Mouse (Mus musculus) liver, embryonic 15.5 days (tissue): ENCODE results near the gene Tmed8. TPM values are rescaled to one million over a fixed set of nuclear protein-coding genes. Genes with fewer than 3 reads are reported as not detected.

Source experiments
- ATAC-seq: fragments of 200-750 bp; cut with Nextera tagmentation; 2 replicates; pipeline ENCODE4 v1.8.0; 2017; ENCODE audit warnings: moderate number of reproducible peaks, mild to moderate bottlenecking, moderate library complexity; ENCODE audit not compliant: insufficient read depth
- H3K27ac ChIP-seq: fragments of 300-500 bp; sonication (generic); replicated peaks from 2 replicates; pipeline ENCODE4 v1.5.1; 2015; ENCODE audit warnings: mild to moderate bottlenecking, inconsistent platforms
- H3K27me3 ChIP-seq: fragments of 300-500 bp; sonication (generic); 2 replicates; pipeline ENCODE4 v1.6.1; 2015; ENCODE audit warnings: mild to moderate bottlenecking, inconsistent platforms
- H3K36me3 ChIP-seq: fragments of 300-500 bp; sonication (generic); replicated peaks from 2 replicates; pipeline ENCODE4 v1.6.1; 2015; ENCODE audit warnings: moderate library complexity, mild to moderate bottlenecking, inconsistent platforms
- H3K4me1 ChIP-seq: fragments of 300-500 bp; sonication (generic); replicated peaks from 2 replicates; pipeline ENCODE4 v1.6.1; 2015; ENCODE audit warnings: inconsistent platforms
- H3K4me2 ChIP-seq: fragments of 300-500 bp; sonication (generic); 2 replicates; pipeline ENCODE4 v1.6.1; 2015; ENCODE audit warnings: moderate library complexity, mild to moderate bottlenecking, inconsistent platforms
- H3K4me3 ChIP-seq: fragments of 300-500 bp; sonication (generic); replicated peaks from 2 replicates; pipeline ENCODE4 v1.5.1; 2015; ENCODE audit warnings: mild to moderate bottlenecking, inconsistent platforms
- H3K9ac ChIP-seq: fragments of 300-500 bp; sonication (generic); 2 replicates; pipeline ENCODE4 v1.6.1; 2015; ENCODE audit warnings: moderate library complexity, mild to moderate bottlenecking, inconsistent platforms
- H3K9me3 ChIP-seq: fragments of 300-500 bp; sonication (generic); replicated peaks from 2 replicates; pipeline ENCODE4 v1.6.1; 2016; ENCODE audit warnings: inconsistent platforms
- WGBS: fragments of 180-500 bp; shearing (Covaris S2); methylation state at CpG from one replicate; pipeline ENCODE4 v1.1.7; 2015; ENCODE audit warnings: mixed read lengths; ENCODE audit not compliant: insufficient replicate concordance; 5-methylcytosine and 5-hydroxymethylcytosine counted together
- polyA plus RNA-seq: library from polyadenylated mRNA; unstranded; fragments of >200 nt; fragmentation: Nextera tagmentation; extraction: Ambion mirVana; gene quantifications from 2 replicates; pipeline ENCODE4 v1.2.1, GENCODE M21; 2015

Gene Tmed8
- polyA plus RNA-seq, 1 experiment from 2014 or later = 0.40 TPM

DNA sequence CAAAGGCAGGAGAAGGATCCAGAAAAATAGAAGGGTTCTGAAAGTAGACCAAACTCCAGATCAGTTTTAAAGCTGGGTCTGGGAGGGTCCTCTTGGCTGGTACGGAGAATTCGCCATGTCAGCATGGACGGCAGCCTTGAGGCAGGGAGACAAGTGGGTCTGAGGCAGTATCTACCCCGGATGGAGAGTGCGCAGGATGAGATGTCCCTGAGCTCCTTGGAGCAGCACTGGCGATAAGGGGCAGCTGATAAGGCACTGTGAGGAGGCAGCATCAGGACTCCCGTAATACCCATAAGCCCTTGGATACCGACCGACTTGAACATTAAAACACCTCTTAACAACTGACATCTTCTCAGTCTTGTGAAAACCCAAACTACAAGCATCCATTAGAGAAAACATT, 67.5 kb downstream of the Tmed8 start:
- Histone ChIP-seq H3K27me3 (no peaks in the 10 kb centered on the region), H3K9ac (no peak overlapping the region), H3K4me1 (peaks cover 7% of the 10 kb centered on the region; the same call in 1 of the 2 replicates), H3K36me3 (peaks cover 8% of the 10 kb centered on the region; the same call in 1 of the 2 replicates), H3K4me3 (no peak overlapping the region), H3K27ac (no peak overlapping the region), H3K9me3 (no peaks in the 10 kb centered on the region), H3K4me2 (no peak overlapping the region)
- peak; percentile 47; the same call in 1 of the 2 replicates for ATAC-seq
- WGBS = 46% methylated on average over 9 of the region's 9 CpGs

DNA sequence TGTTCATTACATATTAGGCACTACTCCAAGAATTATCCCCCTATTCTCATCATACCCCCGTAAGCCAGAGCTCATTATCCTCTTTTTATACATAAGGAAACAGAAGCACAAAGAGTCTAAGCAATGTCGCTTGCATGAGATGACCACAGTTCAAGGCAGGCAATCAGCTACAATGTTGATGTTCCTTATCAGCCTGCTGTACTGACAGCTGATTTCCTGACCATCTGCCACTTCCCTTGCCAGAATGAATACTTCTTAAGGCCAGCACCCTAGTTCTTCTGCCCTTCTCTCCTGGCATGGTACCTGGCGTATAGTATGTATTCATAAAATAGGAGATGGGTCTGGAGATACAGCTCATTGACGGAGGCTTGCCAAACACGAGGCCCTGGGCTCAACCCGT, 68.0 kb downstream of the Tmed8 start:
- Histone ChIP-seq H3K4me2 (no peak overlapping the region), H3K9ac (no peak overlapping the region), H3K4me3 (no peak overlapping the region), H3K27ac (no peak overlapping the region), H3K27me3 (no peaks in the 10 kb centered on the region), H3K36me3 (0 out of 2 replicates have a peak, but pooled peaks cover 3% of the 10 kb centered on the region), H3K9me3 (no peaks in the 10 kb centered on the region), H3K4me1 (peaks cover 7% of the 10 kb centered on the region; the same call in 1 of the 2 replicates)
- ATAC-seq = no peak
- 44% methylated on average over 6 of the region's 6 CpGs for WGBS

DNA sequence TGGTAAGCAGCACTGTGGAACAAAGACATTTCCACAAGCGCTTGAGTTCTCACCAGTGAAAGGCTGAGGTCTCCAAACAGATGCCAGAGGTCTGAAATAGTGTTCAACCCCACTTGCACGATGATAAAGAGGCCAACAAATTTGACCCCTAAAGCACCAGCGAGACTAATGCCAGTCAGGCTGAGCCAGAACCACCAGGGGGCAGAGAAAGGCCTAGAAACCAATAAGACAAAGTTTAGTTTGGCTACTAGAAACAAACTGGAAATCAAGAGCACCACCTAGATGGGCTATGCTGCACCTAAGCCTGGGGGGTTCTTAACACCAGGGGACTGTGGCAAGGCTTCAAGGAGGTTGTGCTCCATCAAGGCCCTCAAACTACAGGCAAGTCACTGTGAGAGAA, 68.6 kb downstream of the Tmed8 start:
- no peaks in the 10 kb centered on the region for H3K27me3 ChIP-seq
- H3K9ac ChIP-seq = no peak overlapping the region
- no peak overlapping the region for H3K4me2 ChIP-seq
- WGBS = 56% methylated on average over 3 of the region's 3 CpGs
- ATAC-seq = no peak
- H3K4me1 ChIP-seq = peaks cover 7% of the 10 kb centered on the region; the same call in 1 of the 2 replicates
- H3K36me3 ChIP-seq = no peaks in the 10 kb centered on the region
- H3K9me3 ChIP-seq = no peaks in the 10 kb centered on the region
- H3K4me3 ChIP-seq = no peak overlapping the region
- no peak overlapping the region for H3K27ac ChIP-seq

DNA sequence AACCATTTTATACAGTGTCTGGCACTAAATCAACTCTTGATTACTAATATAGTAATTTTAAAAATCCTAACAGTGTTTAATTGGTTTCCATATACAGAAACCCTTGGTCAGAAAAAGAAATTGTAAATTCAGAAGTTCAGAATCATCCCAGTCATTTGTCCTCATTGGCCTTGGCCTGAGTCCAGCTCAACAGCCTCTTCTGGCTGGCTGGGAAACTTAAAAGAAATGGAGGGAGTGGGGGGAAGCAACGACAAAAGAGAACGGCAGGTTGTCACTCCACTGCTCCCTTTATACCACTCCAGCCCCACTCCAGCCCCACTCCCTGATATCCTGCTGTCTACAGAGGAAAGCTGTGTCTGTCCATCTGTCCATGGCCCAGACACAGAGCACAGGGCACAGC, 69.1 kb downstream of the Tmed8 start:
- H3K4me1 ChIP-seq = peaks cover 7% of the 10 kb centered on the region; the same call in 1 of the 2 replicates
- no peaks in the 10 kb centered on the region for H3K36me3 ChIP-seq
- H3K4me3 ChIP-seq = no peak overlapping the region
- H3K27me3 ChIP-seq = no peaks in the 10 kb centered on the region
- no peak overlapping the region for H3K27ac ChIP-seq
- 75% methylated on average over 2 of the region's 2 CpGs for WGBS
- no peaks in the 10 kb centered on the region for H3K9me3 ChIP-seq
- ATAC-seq = no peak
- H3K4me2 ChIP-seq = no peak overlapping the region
- no peak overlapping the region for H3K9ac ChIP-seq

DNA sequence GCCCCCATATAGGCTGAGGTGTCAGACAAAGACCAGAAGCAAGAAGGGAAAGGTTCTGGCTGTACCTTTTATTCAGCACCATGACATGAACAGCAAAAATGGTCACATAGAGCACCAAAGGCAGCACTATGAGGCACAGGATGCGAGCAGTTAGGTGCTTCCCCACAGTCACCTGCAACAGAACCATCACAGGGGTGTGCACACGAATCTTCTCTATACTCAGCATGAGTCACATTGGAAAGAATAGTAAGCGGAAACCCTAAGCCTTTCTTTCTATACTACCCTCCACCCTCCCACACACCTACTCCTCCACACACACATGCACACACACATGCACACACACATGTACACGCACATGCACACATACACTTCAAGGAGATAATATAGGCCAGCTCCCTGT, 70.0 kb downstream of the Tmed8 start:
- no peak for ATAC-seq
- Histone ChIP-seq H3K4me3 (no peak overlapping the region), H3K4me1 (peaks cover 7% of the 10 kb centered on the region; the same call in 1 of the 2 replicates), H3K9me3 (no peaks in the 10 kb centered on the region), H3K4me2 (no peak overlapping the region), H3K36me3 (no peaks in the 10 kb centered on the region), H3K27ac (no peak overlapping the region), H3K27me3 (no peaks in the 10 kb centered on the region), H3K9ac (no peak overlapping the region)
- WGBS = 68% methylated on average over 4 of the region's 4 CpGs

DNA sequence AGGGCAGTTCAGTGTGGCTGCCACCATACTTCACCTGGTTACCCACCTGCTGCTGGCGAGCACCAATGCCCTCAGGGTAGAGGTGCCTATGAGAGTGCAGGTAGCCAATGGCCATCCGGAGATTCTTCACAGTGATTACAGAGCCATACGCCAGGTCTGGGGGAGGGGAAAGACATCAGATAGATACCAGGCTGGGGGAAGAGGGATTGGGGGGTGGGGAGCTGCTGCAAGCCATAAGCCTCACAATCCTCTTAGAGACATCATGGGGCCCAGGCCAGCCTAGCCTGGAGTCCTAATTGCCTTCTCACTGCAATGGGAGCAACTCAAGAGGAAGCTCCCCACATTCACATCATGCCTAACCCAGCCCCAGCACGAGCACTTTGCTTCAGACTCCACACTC, 73.0 kb downstream of the Tmed8 start:
- Histone ChIP-seq H3K9me3 (no peaks in the 10 kb centered on the region), H3K36me3 (0 out of 2 replicates have a peak, but pooled peaks cover 2% of the 10 kb centered on the region), H3K4me3 (no peak overlapping the region), H3K27me3 (no peaks in the 10 kb centered on the region), H3K9ac (no peak overlapping the region), H3K27ac (no peak overlapping the region), H3K4me1 (peaks cover under 1% of the 10 kb centered on the region; the same call in 1 of the 2 replicates), H3K4me2 (no peak overlapping the region)
- ATAC-seq = no peak
- 59% methylated on average over 4 of the region's 4 CpGs for WGBS

DNA sequence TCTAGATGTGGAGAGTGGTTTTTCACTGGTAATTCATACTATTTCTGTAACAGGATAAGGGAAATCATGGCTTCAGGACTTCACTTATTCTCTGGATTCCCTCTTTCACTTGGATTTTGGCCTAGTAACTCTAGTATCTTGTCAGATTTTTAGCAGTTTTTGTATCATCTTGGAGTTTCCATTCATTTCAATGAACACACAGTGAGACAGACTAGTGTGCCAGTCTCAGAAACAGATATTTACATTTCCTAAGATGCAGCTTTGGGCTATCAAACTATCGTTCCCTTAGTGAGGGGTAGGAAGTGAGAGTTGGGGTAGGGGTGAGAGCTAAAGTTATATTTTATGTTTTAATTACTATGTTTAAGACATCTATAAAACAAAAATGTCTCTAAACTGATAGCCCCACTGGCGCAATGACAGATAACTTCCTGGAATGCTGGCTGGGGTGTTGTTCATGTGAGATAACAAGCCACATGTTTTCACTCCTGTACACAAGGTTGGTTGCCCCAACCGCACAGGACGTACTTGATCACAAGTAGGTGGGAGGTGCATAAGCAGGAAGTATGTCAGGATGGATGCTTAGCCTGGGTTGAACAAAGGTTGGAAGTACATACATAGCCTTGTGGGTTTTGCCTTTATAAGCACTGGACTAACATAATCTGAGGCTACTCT, 78.2 kb downstream of the Tmed8 start:
- Histone ChIP-seq H3K27me3 (no peaks in the 10 kb centered on the region), H3K9me3 (no peaks in the 10 kb centered on the region), H3K4me1 (no peaks in the 10 kb centered on the region; the same call in 1 of the 2 replicates), H3K9ac (no peak overlapping the region), H3K4me3 (no peak overlapping the region), H3K36me3 (peaks cover 2% of the 10 kb centered on the region; the same call in 1 of the 2 replicates), H3K27ac (peak overlapping the region; percentile 43; the same call in 1 of the 2 replicates), H3K4me2 (no peak overlapping the region)
- WGBS = 36% methylated on average over 4 of the region's 4 CpGs
- ATAC-seq = peak; percentile 88

Other genes with a start within 250 kb of the Tmed8 start
- gene Zdhhc22, start 210.0 kb downstream of the Tmed8 start, polyA plus RNA-seq = 0.05 TPM in 1 of 2 replicates, not detected in the other
- not detected in 2 replicates for gene Tmem63c, start 179.1 kb downstream of the Tmed8 start, polyA plus RNA-seq
- 0.16 TPM in 1 of 2 replicates, not detected in the other for gene Ngb, start 97.9 kb downstream of the Tmed8 start, polyA plus RNA-seq
- 99.1 and 101 TPM in 2 replicates for gene Gstz1, start 53.3 kb downstream of the Tmed8 start, polyA plus RNA-seq
- gene Pomt2, start 52.5 kb downstream of the Tmed8 start, polyA plus RNA-seq = 3.8 and 4.0 TPM in 2 replicates
- 4.8 and 6.8 TPM in 2 replicates for gene Samd15, start 731 bp downstream of the Tmed8 start, polyA plus RNA-seq
- gene Noxred1, start 38.3 kb upstream of the Tmed8 start, polyA plus RNA-seq = 0.20 and 0.38 TPM in 2 replicates
- 8.2 and 9.5 TPM in 2 replicates for gene Vipas39, start 65.8 kb upstream of the Tmed8 start, polyA plus RNA-seq
- gene Ahsa1, start 66.0 kb upstream of the Tmed8 start, polyA plus RNA-seq = 129 and 132 TPM in 2 replicates
- gene Ism2, start 99.3 kb upstream of the Tmed8 start, polyA plus RNA-seq = 0.15 and 0.23 TPM in 2 replicates
- 25.9 and 28.6 TPM in 2 replicates for gene Sptlc2, start 187.9 kb upstream of the Tmed8 start, polyA plus RNA-seq
- gene Slirp, start 243.4 kb upstream of the Tmed8 start, polyA plus RNA-seq = 130 and 158 TPM in 2 replicates
- 16.7 and 19.9 TPM in 2 replicates for gene Alkbh1, start 243.6 kb upstream of the Tmed8 start, polyA plus RNA-seq